Mouse (Mus musculus): ENCODE results near the gene Itpk1. TPM values are rescaled to one million over a fixed set of nuclear protein-coding genes. Genes with fewer than 3 reads are reported as not detected.

The Itpk1 gene
- polyA plus RNA-seq, 3 experiments from 2014 or later, result 13.4 to 31.0 (median 14.1) TPM

DNA sequence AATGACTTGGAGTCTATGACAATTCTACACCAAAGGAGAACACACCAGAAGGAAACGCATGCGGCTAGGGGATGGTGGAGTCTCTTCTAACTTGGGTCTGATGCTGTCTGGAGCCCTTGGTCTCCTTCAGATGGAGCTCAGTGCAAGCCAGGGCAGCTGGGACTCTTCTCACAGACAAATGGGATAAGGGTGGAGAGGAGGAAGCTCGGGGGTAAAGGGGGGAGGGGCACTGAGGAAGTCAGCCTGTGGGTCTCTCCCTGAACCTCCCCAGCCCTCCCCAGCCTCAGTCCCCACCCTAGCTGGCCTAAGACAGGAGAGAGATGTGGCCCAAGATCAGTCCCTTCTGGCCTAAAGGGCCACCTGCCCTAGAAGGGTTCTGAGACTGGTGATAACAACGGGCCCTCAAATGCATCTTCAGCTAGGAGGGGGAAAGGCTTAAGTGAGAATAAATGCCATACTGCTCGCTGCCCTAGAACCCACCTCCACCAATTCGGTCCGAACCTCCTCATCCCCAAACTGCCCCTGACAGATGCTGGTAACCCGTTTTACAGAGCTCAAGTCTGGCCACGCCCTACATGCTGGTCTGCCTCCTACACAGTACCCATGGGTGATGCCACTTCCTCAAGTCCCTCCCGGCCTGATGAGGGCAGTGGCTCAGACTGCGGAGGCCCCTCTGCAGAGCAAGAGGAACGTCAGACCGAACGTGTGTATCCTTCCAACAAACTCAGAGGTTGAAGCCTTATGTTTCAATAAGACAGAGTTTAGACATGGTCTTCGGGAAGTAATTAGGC, 14.8 kb downstream of the Itpk1 start:
- ATAC-seq, result peak; percentile 91

DNA sequence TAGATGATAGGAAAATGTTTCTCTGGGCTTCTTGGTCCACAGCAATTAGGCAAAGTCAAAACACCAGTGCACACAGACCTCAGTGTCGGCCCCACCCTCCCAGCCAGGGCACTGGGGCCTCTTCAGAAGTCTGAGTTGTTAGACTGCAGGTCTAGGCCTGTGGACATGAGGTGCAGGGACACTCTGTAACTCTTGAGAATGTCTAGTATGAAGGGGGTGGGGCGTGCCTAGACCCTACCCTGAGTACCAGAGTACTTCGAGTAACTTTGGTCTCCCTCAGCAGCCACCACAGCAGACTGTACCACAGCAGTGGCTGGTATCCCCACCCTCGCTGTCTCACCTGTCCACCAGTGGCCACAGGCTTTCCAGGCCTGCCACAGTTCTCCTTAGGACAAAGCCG, 18.4 kb downstream of the Itpk1 start:
- no peak for ATAC-seq

DNA sequence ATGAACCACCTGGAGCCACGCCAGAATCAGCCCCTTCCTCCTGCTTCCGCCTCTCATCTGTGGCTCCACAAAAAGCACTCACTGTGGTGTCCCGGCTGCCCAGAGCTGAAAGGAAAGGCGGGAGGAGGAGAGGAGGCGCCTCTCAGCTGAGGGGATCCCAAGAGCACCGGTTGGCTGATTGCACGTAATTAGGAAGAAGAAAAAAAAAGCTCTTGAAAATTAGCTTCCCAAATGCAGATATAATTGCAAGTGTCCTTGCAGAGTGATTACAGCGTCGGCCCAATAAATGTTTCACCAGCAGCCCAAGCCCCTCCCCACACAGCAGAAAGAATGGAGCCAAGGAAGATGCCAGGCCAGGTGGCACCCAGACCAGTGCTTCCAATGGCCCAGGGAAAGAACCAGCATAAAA, 19.2 kb downstream of the Itpk1 start:
- ATAC-seq, result no peak

DNA sequence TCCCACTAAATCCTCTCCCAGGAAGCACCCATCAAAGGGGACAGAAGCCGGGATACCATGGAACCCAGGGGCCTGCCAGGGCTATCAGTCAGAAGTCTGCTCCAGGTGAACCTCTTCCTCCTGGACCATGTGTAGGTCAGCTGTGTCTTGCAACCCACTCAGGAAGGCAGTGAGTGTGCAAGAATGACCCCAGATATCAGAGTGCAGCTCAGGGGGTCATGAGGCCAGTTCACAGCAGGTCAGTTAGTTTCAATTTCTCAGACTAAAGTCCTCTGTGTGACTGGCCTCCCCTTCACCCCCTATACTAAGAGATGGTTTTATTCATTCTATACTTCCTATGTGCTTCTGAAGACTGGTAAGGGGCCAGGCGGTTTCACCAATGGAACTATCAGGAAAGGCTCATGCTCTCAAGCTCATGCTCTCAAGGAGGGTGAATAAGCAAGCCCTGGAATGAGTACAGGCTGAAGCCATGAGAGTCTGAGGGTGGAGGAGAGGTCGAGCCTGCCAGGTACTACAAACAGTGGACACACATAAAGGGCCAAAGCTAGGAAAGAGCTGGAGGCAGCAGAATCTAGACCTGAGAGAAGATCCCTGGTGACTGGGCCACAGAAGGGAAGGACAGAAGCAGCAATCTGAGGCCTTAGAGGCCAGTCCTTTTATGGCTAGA, 19.9 kb downstream of the Itpk1 start:
- no peak for ATAC-seq

DNA sequence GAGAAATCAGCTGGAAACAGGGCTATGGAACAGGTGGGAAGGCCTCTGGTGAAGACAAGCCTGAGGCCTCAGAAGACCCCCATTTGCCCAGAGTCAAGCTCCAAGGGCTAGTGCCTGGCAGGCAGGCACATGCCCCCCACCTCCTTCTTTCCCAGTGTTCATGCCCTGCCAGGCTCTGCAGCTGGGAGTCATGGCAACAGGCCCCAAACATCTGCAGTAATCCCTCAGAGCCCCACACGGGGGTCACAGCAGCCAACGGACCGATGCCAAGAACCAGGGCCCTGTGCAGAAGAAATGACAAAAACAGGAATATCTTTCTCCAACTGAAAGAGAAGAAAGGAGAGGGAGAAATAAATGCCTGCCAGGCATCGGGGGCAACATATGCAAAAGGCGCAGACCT, 20.8 kb downstream of the Itpk1 start:
- ATAC-seq, result no peak

DNA sequence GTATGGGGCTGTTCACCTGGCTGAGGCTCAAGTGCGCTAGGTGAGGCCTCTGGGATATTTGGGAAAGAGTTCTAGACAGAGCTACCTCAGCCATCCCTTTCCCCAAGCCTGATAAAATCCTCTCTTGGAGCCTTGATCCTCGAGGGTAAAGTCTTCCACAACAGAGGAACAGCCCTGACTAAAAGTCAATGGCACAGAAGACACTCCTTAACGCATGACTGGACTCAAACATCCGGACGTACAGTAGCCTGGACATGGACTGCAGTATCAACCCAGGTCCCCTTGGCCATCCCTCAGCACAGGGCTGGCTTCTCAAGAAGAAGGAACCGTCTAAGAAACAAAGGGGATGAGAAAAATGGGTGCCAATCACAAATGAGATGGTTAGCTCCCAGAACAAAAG, 21.3 kb downstream of the Itpk1 start:
- no peak for ATAC-seq

DNA sequence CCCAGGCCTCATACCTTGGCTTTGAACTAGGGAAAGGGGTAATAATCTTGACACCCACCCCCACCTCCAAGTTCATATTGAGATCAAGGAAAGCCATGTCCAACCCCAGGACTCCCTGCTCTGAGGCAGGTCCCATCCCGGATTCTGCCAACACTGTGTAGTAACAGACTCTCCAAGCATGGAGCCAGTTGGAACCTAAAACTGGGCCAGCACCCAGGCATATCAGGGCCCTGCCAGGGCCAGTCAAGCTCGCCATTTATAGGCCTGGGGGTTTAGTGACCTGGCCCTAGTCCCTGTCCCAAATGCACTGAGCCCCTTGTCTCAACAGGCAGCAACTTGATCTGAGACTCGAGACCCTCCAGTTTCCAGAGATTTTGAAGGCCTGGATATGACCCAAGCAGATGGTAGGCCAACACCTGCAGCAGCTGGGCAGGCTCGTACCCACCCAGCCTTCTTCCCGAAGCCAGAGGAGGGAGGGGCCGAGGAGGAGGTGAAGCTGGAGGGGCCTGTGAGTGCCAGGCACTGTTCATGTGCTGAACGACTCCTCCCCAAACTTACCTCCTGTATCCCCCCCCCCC, 21.9 kb downstream of the Itpk1 start:
- ATAC-seq, result no peak

DNA sequence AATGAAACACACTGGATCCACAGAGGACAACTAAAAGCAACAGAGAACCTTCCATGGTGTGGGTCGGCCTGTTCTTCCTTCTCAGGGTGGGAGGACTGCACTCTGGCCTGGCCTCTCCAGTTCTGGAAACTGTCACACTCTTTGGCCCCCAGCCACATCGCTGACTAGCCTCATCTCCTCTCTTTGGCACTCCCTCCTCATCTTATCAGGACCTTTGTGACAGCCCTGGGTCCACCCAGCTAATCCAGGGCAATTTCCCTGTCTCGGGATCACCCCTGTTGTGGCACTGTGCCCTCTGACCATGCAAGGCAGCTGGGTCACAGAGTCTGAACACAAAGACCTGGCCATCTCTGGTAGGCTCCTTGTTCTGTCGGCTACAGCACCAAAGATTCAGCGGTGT, 22.6 kb downstream of the Itpk1 start:
- ATAC-seq, result no peak

DNA sequence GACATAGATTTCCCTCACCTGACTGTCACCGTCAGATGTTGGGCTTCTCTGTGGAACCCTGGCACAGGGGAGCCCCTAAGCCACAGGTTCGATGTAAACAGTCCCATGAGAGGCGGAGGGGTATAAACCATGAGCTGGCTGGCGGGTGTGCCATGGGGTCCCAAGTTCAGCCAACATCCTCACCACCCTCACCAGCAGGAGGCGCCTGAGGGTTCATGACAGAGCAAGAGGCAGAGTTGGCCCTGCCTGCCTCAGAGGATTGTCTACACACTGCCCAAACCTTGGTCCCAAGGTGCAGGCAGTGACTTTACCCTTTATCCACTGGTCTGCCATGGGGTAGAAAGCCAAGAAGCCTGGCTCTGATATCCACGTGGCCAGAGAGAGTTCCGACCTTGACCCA, 23.1 kb downstream of the Itpk1 start:
- no peak for ATAC-seq

DNA sequence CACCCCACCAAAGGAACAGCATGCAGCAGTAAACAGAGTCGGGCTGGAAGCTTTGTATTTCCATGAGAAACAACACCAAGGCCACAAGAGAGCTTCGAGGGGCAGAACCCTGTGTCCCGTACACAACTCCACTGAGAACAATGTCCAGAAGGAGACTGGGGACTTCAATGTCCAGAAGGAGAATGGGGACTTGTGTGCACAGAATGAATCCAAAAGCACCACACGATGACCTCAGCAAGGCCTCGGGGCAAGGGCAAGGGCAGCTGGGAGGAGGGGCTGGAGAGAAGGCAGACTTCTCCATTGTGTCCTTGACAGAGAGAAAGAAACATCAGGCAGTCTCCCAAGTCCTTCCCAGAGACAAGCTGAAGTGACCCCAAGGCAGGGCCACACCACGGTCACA, 25.9 kb downstream of the Itpk1 start:
- no peak for ATAC-seq

DNA sequence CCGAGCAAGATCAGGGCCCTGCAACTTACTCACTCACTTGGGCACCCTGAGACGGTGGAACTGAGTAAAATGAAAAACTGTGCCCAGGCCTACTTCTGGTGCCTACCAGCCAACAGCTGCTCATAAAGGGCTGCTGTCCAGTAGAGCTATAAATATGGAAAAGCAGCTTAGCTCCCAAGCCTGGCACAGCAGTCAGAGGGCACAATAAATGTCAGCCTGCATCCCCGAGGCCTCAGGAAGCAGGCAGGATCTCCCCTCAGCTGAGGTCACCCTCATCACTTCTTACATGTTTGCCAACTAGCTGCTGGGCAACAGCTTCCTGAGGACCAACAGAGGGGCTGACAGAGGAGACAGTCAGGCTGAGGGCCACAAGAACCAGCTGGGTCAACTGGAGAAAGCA, 27.6 kb downstream of the Itpk1 start:
- ATAC-seq, result no peak

DNA sequence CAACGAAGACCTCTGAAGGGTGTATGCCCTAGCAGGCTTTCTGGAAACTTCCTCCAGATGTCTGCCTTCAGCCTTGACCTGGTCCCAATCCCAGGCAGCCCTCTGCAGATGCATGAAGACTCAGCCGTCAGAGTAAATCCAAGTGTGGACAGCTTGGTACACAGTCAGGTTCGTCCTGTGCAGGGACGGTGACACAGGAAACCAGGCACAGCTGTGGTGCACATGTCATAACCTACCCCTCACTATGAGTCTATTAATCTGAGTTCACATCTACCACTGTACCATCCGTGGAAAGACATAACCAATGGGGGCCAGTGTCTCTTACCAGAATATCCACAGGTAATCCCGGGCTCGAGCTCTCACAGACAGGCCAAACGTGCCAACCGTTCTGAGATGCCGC, 30.2 kb downstream of the Itpk1 start:
- ATAC-seq, result peak; percentile 68

DNA sequence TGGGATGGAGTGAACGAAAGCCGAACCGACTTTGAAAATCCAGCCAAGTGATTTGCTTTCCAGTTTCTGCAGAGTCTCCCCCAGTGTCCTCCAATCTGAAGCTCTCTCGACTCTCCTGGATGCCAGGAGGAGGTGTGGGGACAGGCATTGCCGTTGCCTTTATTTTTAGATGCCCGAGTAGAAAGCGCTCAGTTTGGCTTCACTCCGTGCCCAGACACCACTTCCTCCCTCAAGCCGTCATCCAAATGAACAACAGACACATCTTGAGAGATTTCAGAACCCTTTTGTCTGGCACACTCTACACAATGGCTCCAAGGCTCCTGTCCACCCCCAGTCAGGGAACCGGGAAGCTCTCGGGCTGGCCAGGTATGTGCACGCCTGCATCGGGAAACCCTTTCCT, 30.6 kb downstream of the Itpk1 start:
- ATAC-seq, result peak; percentile 40

DNA sequence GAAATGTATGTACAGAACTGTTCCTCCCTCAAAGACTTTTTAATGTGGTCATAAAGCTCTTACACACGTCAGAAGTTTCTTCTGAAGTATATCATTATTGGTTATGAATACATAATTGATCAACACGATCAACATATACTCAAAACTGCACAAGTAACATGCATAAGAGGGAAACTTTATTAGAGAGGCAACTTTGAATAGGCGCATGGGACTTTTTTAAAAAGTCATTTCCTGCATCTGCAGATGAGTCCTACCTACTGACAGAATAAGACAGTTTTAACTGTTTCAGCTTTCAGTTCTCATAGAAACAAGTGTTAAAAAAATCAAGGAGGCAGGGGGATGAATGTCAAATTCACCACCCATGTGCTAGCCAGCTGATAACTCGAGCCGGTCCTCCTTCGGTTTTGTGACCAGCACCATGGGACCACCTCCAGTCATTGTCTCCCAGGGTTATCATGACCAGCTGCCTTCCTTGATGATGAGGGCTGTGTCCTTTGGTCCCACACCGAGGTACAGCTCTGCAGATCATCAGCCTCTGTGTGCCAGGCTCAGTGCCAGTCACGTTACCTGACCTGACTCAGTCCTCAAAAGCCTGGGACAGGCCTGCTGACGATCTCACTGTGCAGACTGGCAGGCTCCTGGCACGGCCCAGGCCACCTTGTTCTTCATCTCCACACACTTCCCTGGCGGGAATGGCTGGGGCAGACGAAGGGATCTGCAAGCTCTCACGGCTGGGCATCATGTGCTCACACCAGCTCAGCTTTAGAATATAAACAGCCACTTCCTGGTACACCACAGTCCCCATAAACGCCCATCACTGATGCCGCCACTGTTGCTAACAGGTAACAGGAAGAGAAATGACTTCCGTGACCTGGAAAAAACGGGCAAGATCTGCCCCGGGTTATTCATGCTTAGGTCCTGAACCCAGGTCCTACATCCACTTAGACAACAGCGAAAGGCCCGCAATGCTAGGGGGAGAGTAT, 31.6 kb downstream of the Itpk1 start:
- ATAC-seq, result peak; percentile 59

DNA sequence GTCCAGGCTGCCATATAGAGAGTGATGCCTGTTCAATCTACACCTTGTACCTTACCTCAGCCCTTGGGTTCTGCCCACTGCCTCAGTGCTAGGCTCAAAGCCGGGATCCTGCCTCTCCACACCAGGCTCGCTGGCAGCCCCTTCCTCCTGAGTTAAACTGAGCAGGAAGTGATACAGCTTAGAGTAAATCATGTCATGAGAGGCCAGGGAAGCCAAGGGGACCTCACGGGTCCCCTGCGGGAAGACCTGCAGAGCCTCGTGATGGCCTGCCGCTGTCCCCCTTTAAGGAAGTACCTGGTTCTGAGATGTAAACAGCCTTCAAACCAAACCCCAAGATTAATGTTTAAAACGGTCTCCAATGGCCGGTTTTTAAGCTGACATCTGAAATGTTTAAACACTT, 32.6 kb downstream of the Itpk1 start:
- ATAC-seq, result no peak

DNA sequence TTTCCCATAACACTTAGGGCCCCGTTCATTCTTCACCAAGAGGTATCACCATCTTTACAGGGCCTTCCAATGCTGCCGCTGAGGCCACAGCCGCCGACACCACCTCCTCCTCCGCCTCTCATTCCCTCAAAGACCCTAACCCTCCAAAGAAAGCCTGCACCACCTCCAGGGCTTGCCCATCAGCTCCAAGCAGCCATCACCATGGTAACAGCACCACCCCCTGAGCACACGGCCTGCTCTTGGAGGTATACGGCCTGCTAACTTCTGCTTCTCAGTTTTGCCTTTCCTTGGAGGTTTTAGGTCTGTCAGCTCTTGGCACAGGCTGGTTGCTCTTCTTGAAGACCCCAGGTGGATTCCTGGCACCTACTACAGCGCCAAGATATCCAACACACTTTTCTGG, 33.9 kb downstream of the Itpk1 start:
- no peak for ATAC-seq

DNA sequence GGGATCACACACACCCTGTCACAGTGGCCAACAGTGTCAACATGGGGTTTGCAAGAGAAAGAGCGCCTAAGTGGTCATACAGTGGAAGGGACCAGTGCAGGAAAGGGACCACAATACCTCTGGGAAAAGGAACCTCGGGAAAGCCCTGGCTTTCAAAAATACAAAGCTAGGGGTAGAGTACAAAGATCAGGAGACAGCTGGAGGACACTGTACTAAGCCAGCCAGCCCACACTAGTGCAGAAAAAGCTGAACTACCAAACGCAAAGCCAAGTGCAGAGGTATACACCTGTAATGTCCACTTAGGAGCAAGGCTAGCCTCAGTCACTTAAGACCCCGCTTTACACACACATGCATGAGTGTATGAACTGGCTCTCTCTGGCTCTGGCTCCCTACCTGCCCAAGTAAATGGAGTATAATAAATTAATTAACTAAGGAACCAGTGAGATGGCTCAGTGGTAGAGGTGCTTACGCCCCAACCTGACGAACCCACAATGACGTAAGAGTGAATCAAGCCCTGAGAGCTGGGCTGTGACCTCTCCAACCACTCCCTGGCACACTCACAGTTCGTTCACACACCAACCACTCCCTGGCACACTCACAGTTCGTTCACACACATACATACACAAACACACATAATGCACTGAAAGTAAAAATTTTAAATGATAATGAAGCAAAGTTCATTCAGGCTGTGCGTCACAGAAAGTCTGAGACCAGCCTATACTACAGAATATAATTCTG, 39.1 kb downstream of the Itpk1 start:
- no peak for ATAC-seq

DNA sequence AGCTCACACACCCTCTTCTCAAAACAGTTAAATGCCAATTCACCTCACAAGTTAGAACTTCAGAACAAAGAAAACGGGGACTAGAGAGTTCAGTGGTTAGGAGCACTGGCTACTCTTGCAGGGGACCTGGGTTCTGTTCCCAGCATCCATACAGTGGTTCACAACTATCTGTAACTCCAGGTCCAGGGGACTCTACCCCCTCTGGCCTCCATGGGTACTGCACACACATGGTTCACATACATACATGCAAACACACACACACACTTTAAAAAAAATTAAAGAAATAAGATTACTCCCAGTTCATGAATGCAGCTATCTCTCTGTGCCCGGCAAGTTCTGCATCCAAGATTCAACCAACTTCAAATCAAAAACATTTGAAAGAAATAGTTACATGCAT, 40.7 kb downstream of the Itpk1 start:
- no peak for ATAC-seq

DNA sequence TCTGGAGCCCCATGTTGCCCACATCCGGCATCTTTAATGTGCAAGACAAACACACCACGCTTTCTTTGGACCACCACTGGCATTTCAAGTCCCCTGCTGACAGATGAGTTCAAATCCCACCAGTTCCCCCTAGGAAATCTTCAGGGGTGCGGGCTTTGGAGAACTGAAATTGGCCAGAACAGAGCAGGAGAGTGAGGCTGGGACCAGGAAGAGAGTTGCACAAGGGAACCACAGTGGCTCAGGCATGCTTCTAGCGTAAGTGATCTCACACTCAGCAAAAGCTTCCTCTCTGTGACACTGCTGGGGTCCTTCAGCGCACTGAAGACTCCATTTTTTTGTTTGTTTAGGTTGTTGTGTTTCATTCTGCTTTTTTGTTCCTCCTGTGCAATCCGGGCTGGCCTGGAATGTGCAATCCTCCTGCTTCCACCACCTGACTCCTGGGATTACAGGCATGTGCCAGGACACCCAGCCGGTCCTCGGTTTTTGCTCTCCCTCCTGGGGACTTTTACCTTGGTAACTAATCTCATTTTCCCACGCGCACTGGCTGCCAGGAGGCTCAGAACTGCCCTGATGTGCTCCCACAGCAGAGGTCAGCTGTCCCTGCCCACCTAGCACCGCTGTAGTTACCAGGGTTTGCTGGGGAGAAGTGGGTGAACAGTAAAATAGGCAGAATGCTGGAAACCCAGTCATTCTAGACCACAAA, 41.2 kb downstream of the Itpk1 start:
- no peak for ATAC-seq

DNA sequence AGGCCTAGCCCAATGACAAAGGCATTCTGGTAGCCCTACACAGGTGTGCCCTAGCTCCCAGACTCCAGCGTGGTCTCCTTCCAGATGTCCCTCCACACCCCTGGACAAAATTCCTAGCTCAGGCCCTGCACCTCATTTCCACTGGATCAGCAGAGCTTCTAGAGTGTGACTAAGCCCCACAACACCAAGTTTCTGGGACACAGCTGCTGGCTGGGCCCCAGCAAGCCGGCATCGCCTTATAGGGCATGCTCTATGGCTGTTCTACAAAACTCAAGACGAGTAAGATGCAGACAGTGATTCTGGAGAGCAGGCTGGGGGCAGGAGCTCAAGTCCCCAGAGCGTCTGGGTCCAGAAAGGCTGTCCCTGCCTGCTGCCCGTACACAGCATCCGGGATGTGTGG, 43.0 kb downstream of the Itpk1 start:
- ATAC-seq, result no peak

DNA sequence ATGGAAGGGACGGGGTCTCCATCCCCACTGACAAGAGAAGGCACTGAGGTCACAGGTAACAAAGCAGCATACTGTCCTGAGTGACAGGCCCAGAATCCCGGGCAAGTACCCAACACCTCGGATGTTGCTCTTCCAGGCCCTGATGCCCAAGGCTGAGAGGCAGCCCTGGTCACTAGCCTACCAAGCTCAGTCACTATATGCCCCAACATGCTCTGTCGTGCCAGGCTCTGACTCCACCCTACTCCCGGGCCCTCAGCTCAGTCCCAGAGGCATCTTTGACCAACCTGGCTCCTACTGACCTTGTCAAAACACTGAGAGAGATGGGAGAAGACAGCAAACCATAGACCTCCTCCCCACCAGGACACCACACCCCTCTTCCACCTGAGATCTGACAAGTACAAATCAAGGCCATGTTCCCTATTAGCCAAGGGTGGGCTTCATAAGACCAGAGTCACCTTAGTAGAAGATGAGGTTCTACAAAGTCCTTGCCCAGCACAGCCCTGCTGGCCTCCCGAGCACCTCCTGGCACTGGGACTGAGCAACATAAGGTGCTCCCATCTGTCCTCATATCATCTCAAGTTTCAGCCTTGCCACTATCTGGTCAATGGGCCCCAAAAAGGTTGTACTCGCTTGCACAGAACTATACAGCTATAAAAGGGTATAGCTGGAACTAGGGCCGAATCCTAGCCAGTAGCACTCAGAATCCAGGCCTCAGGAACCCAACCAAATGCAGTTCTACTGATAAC, 43.7 kb downstream of the Itpk1 start:
- no peak for ATAC-seq
